Mouse (Mus musculus) liver (tissue): ENCODE measurements around the gene Sobp.

Experiments
- DNase-seq: peaks from one replicate; pipeline ENCODE4 v3.0.0-alpha.2; 2020; ENCODE audit warnings: mixed read lengths

The Sobp gene

GRCm38 (mm10) chr10:43027006-43027405 is 147.3 kb downstream of the Sobp start:
- no peak for DNase-seq

GRCm38 (mm10) chr10:43023454-43024194 is 150.7 kb downstream of the Sobp start:
- DNase-seq, result no peak

- DNase-seq, result no peak
These were observed 152.1 kb downstream of the Sobp start for GRCm38 (mm10) chr10:43022190-43022761.

- no peak for DNase-seq
These were observed 152.7 kb downstream of the Sobp start for GRCm38 (mm10) chr10:43021512-43022116.

DNA sequence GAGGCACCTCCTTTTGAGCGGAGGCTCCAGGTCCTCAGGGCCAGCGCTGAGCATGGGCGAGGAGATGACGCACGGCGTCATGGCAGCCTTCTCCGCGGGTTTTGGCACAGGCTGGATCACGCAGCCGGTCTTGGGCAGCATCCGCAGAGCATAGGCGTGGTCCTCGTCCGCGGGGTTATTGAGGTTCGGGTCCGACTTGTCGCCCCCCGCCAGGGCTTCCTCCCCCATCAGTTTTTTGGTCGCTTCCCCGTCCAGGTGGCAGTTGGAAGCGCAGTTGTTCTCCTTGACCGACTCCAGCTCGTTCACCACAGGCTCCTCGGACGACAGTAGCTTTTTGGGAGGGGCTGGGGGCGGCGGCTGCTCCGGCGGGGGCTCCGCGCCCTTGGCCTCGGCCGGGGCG is 153.3 kb downstream of the Sobp start:
- no peak for DNase-seq

DNA sequence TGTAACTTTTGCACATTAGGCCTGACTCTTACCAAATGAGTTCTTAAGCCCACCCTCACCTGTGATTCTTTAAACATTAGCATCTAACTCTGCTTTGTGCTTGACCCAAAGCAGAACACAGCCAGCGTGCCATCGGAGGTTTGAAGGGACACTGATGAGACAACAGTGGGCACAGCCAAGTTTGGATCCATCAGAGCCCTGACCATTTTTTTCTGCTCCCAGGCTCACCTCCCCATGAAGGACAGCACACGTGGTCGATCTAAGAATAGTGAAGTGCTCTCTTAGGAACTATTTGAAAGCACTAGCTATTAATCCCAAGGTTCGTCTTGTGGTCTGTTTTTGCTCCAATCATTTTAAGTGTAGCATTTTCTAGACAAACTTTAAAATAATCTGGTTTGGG is 159.5 kb downstream of the Sobp start:
- no peak for DNase-seq

DNA sequence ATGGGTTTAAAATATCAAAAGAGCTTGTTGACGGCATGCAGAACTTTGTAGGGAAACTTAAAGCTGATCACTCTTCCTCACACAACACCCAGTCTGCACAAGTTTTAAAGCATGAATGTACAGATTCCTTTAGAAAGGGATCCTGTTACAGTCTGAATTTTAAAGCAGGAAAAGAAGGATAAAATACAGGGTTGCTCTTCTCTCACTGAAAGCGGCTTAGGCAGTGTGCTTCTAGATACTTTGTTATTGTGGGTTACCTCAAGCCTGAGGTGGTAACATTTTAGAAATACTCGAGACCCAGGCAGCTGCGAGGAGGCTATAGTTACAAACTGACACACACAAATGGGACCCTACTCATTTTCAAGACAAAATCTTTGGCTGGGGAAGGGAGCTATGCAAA is 160.0 kb downstream of the Sobp start:
- DNase-seq, result no peak

DNA sequence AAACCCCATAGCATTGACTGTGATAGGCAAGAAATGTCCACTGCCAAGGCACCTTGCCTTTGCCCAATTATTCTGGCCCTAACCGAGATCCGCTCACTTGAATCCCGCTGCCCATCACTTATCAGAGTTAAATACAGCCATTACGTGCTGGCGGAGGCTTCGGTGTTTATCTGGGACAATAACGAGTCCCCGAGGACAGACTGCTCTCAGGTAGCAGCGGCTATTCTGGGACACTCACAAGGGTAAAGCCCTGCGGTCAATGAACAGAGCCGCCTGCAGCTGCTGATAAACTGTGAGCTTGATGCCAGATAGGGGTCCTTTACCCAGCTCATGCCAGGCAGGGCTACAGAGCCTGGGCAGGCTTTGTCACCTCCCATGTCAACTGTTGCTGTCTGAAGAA is 166.2 kb downstream of the Sobp start:
- DNase-seq, result no peak

DNA sequence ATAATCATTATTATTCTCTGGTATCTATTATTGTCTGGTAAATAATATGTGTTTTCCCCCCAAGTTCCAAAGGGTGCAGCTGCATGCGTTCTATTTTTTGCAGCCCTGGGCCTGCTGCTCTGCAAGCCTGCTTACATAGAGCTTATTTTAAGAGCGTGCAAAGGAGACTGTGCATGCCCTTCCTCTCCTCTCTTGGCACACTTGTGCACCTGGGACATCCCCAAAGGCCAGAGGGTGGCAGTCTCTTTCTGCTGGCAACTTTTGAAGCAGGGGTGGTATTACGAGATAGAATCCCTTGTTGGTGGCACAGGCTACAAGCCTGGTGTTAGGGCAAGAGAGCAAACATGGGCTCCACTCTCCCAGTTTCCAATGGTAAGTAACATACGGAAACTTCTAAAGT is 167.8 kb downstream of the Sobp start:
- no peak for DNase-seq

GRCm38 (mm10) chr10:43005677-43006076 is 168.7 kb downstream of the Sobp start:
- DNase-seq, result no peak

GRCm38 (mm10) chr10:43005031-43005430 is 169.3 kb downstream of the Sobp start:
- no peak for DNase-seq

DNA sequence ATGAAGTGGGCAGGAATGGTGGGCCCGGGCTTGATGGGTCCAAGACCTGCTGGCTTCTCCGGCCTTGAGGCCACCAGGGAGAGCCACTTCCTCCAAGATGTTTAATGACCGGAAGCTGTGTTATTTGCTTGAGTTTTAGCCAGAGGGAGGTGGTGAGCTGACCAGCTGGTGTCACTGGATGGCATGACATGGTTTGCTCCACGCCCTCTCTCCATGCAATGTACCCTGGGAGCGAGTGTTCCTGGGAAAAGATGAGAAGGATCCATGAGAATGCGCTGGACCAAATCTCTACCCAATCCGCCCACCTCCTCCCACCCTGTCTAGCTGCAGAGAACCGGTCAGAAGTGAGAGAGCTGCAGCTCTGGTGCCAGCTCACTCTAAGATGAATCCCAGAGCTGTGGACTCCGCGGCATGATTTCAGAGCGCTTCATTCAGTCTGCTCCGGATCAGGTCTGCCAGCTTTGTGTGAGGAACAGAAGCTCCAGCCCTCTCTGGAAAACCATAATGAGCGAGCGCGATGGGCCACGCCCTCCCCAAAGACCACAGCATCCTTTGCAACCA is 170.1 kb downstream of the Sobp start:
- no peak for DNase-seq

DNA sequence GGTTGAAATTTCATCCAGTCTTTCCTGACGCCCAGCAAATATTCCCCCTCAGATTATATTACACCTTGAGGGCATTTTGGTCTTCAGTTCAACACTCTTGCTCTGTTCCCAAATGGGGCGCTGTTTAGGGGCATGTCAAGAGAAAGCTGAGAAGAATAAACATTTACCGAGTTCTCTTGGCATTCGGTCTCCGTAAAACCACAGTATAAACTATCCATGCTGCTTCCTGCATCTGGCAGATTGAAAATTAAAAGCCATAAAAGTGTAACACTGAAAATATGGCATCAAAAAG is 170.9 kb downstream of the Sobp start:
- DNase-seq, result no peak

DNA sequence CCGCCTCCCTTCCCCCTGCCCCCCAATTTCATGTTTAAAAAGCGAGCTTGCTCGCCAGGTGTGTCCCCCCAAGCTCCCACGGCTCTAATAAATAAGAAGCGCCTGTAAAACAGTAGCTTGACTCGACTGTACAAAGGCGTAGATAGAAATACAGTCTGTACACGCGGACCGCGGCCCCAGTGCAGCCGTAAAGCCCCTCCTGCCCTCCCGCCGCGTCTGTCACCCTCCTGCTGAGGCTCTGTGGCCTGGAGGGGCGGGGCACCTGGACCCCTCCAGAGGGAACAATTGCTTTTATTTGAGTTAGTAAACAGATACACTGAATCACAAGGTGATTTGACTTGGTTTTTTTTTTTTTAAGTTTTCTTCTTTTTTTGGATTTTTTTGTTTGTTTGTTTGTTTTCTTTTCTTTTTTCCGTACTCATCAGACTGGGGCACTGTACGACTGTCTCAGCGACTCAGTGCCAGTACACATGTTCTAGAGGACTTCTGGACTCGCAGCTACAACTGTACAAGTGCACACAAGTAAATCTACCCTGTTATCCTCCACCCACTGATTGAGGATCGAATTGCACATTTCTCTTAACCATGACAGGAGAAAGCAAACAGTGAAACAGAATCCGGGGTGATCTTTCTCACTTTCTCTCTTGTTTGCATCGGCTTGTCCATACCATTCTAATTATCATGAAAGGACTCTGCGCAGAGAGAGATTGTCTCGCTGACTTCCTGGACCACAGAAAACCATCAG is 171.4 kb downstream of the Sobp start:
- no peak for DNase-seq

DNA sequence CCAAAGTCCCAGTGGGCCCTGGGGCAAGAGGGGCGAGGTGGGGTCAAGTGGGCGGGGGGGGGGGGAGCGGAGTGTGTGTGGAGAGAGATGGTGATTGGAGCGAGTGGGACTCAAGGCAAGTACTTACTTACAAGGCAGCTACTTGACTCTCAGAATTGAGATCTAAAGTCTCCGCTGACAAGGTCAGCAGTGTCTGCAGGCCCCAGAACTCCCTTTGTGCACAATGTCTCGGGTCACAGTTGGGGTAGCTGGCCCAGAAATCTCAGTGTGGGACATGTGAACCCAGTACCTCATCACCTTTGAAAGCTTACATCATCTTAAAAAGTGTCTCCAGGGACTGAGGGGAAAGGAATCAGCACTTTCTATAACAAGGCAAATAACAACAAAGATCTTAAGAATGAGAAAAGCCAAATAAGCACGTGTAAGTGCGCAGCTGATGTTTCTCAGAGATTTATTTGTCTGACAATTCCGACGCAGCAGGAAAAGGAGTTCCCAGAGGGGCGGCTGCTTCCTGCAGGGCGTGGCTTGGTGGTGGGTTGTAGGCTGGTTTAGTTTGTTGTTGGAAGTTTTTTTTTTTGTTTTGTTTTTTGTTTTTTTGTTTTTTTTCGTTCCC is 172.2 kb downstream of the Sobp start:
- DNase-seq, result no peak

DNA sequence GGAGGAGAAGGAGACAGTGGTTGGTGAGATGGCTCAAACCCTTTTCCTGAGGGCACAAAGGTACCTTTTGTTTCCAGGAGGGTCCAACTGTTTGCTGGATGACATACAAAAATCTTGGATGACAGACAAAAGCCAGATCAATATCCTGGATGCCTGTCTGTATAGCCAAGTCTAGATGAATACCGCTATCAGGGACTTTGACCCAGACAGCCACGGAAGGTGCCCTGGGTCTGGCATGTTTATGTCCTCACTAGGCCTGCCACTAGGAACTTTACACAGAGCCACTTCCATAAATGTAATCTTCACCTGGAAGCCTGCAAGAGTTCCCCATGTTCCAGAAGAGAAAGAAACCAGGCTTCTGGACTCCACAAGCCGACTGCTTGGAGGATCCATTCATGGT is 172.9 kb downstream of the Sobp start:
- DNase-seq, result no peak

DNA sequence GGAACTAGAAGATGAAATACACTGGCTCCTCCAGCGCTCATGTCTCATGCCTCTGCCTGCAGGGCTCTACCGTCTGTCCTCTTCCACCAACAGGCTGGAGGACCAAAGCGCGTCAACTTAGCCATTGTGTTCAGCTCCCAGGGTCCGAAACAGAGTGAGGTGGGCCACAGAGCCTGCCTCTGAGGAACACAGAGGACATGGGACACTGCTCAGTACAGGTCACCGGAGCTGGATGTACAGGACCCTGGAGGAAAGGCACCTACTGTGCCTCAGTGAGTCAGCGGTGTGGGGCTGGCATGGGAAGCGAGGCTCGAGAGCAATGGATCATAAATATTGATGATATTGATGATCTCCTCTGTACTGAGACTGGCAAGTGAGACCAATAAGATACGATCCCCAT is 175.0 kb downstream of the Sobp start:
- no peak for DNase-seq

- DNase-seq, result no peak
These were observed 177.1 kb downstream of the Sobp start for GRCm38 (mm10) chr10:42997278-42997677.

- no peak for DNase-seq
These were observed 178.8 kb downstream of the Sobp start for GRCm38 (mm10) chr10:42995484-42995895.

DNA sequence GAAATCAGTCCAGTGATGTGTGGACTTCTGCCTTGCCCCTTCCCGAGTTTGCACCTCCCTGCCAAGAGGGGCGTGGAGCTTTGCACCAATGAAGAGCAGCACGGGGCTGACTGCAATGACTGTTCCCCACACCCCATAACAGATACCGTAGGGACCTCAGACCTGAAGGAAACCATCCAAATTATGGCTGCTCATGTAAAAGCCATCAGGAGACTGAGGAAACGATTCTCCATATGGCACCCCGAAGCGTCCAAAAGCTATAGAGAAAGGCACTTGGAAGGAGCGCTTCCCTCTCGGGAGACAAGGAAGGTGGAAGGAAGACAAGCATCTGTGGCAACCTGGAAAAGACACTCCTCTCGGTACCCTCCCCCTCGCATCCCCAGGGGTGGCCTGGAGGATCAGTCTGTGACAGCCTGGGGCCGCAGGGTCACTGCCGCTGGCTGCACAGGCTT is 180.0 kb downstream of the Sobp start:
- DNase-seq, result no peak

DNA sequence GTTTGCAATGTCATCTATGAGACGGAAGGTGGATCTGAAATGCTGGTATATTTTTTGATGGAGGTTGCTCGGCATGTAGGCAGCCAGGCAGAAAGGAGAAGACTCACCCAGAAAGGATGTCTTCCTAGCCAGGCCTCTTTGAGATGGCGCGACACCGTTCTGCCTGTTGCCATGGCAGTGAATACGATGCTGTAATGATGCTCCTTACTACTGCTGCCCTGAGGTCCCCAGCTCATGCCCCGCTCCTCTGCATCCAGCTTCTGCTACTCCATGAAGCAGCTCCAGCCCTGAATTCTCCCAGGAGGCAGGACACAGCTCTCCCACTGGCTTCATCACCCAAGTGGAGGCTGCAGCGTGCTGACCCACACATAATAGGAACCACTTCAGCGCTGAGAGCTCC is 183.3 kb downstream of the Sobp start:
- DNase-seq, result no peak

DNA sequence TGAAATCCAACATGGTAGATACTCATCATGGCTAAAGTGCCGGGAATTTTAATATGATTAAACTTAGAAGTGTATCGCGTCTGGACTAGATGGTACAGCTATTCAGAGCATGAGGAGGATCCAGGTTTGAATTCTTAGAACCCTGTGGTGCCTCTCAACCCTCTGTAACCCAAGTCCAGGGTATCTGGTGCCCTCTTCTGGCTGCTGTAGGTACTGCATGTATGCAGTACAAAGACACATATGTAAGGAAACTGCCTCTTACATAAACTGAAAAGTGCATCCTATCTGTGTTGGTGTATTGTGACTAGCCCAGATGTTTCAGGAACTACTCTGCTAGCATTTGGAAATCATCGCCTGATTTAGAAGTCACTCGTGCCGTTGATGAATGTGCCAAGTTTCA is 184.4 kb downstream of the Sobp start:
- DNase-seq, result peak; percentile 74

GRCm38 (mm10) chr10:42988627-42989026 is 185.7 kb downstream of the Sobp start:
- no peak for DNase-seq
